In the genomic region with DNA sequence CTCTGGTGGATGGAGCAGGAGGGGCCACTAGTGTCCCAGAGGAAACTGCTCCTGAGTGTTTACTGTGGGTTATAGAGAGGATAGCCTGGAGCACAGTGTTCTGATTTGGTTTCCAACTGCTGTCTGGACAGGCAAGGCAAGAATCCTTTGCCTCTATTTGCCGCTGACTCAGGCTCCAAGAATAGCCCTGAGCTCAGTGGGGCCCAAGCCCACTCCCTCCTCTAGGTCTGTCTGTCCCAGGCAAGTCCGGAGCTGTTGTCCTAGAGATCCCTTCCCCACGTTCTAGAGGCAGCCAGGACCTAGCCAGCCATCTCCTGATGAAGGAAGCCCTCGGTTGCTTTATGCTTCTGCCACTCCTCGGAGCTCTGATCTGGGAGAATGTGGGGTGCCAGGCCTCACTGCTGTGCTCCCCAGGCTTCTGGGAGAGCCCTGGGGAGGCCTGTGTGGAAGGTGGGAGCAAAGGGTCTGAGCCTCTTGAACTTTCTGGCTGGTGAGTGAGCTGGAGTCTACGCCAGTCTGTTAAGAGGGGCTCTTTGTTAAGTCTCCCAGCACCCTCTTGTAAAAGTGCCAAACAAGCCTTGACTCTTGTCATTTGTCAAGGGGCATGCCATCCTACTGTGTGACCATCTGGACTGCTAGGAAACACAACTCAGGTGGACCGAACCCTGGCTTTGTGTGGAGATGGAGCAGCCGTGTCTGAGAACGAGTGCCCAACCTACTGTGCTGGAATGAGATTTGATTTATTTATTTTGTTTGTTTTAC, we compare ENCODE assay signal across 10 mouse cellular contexts. TPM values are rescaled to one million over a fixed set of nuclear protein-coding genes. Genes with fewer than 3 reads are reported as not detected.
DNase-seq lines count a peak whose midpoint lies in the region; ATAC-seq and TF ChIP-seq lines count a peak whose summit lies in the region.
"Had no signal": no experiment of that assay in that cellular context is flagged by ENCODE, and none has a peak within 500 bp of the region (broad histone marks: within the 10 kb centered on the region; RNA-seq: fewer than 3 reads in every experiment).

No protein-coding gene starts in this region.

- no peaks in the 10 kb centered on the region for H3K9me3 ChIP-seq in heart, embryonic 10.5 days
- H3K9me3 ChIP-seq in midbrain, postnatal 0 days (ENCODE audit: low read length), result no peaks in the 10 kb centered on the region
- H3K9me3 ChIP-seq in midbrain, embryonic 11.5 days (ENCODE audit: control insufficient read depth, low read length), result no peaks in the 10 kb centered on the region
- no peaks in the 10 kb centered on the region for H3K9me3 ChIP-seq in stomach, embryonic 16.5 days (replicated peaks; ENCODE audit: control insufficient read depth, low read length)
- H3K9me3 ChIP-seq: liver, embryonic 12.5 days had no signal

- peaks cover 32% of the 10 kb centered on the region for H3K27me3 ChIP-seq in heart, embryonic 10.5 days (ENCODE audit: insufficient read depth, poor library complexity, severe bottlenecking)
- peaks cover 15% of the 10 kb centered on the region for H3K27me3 ChIP-seq in midbrain, postnatal 0 days (ENCODE audit: insufficient read depth, low read length)
- peaks cover 10% of the 10 kb centered on the region for H3K27me3 ChIP-seq in midbrain, embryonic 11.5 days (ENCODE audit: control insufficient read depth, insufficient read depth, low read length)
- no peaks in the 10 kb centered on the region for H3K27me3 ChIP-seq in stomach, embryonic 16.5 days (ENCODE audit: control insufficient read depth, insufficient read depth, low read length)

- H3K4me2 ChIP-seq in midbrain, postnatal 0 days (ENCODE audit: low read depth, low read length, poor library complexity, severe bottlenecking), result no peak overlapping the region
- H3K4me2 ChIP-seq in midbrain, embryonic 11.5 days, result no peak overlapping the region
- no peak overlapping the region for H3K4me2 ChIP-seq in stomach, embryonic 16.5 days (ENCODE audit: low read depth, low read length)
- H3K4me2 ChIP-seq: liver, embryonic 12.5 days had no signal

- peak overlapping the region; percentile 37; the same call in 1 of the 2 replicates for H3K27ac ChIP-seq in heart, embryonic 10.5 days
- H3K27ac ChIP-seq in midbrain, postnatal 0 days (ENCODE audit: low read depth, low read length), result peak overlapping the region; percentile 21; the same call in 1 of the 2 replicates
- H3K27ac ChIP-seq in midbrain, embryonic 11.5 days (ENCODE audit: low read depth, low read length), result no peak overlapping the region
- H3K27ac ChIP-seq in stomach, embryonic 16.5 days (ENCODE audit: low read length), result peak overlapping the region; percentile 95
- H3K27ac ChIP-seq: liver, embryonic 12.5 days had no signal

- intact Hi-C loops in heart, postnatal 14 days (cut with DNase I), result no loop called here

- TF ChIP-seq CTCF in midbrain, postnatal 0 days (IDR thresholded peaks at IDR 0.05), result no peak

- H3K36me3 ChIP-seq in heart, embryonic 10.5 days, result peaks cover 64% of the 10 kb centered on the region
- H3K36me3 ChIP-seq in midbrain, postnatal 0 days (ENCODE audit: insufficient read depth, low read length), result peaks cover 50% of the 10 kb centered on the region
- H3K36me3 ChIP-seq in midbrain, embryonic 11.5 days (ENCODE audit: control insufficient read depth, insufficient read depth, low read length), result peaks cover 38% of the 10 kb centered on the region
- H3K36me3 ChIP-seq in stomach, embryonic 16.5 days (ENCODE audit: control insufficient read depth, insufficient read depth, low read length), result peaks cover 34% of the 10 kb centered on the region

- no peak overlapping the region for H3K9ac ChIP-seq in midbrain, postnatal 0 days (replicated peaks; ENCODE audit: low read length, poor library complexity, severe bottlenecking)
- H3K9ac ChIP-seq in midbrain, embryonic 11.5 days (ENCODE audit: low read length), result no peak overlapping the region
- no peak overlapping the region; the same call in 1 of the 2 replicates for H3K9ac ChIP-seq in stomach, embryonic 16.5 days (ENCODE audit: low read length)
- H3K9ac ChIP-seq: liver, embryonic 12.5 days had no signal

- no peak overlapping the region for H3K4me3 ChIP-seq in heart, embryonic 10.5 days
- no peak overlapping the region for H3K4me3 ChIP-seq in midbrain, postnatal 0 days (ENCODE audit: low read depth, low read length)
- H3K4me3 ChIP-seq in midbrain, embryonic 11.5 days (ENCODE audit: low read depth, low read length), result no peak overlapping the region
- H3K4me3 ChIP-seq in stomach, embryonic 16.5 days (replicated peaks; ENCODE audit: low read length), result no peak overlapping the region
- H3K4me3 ChIP-seq: liver, embryonic 12.5 days; myocyte had no signal

- 79% methylated on average over 9 of the region's 9 CpGs for WGBS in heart, embryonic 10.5 days
- 87% methylated on average over 9 of the region's 9 CpGs for WGBS in midbrain, postnatal 0 days
- WGBS in midbrain, embryonic 11.5 days, result 83% methylated on average over 9 of the region's 9 CpGs
- WGBS in stomach, embryonic 16.5 days, result 79% methylated on average over 9 of the region's 9 CpGs

- peaks cover 35% of the 10 kb centered on the region for H3K4me1 ChIP-seq in heart, embryonic 10.5 days
- no peaks in the 10 kb centered on the region for H3K4me1 ChIP-seq in midbrain, postnatal 0 days (ENCODE audit: insufficient read depth, low read length)
- 0 out of 2 replicates have a peak, but pooled peaks cover 2% of the 10 kb centered on the region for H3K4me1 ChIP-seq in midbrain, embryonic 11.5 days (ENCODE audit: control insufficient read depth, insufficient read depth, low read length)
- peaks cover 21% of the 10 kb centered on the region for H3K4me1 ChIP-seq in stomach, embryonic 16.5 days (ENCODE audit: control insufficient read depth, insufficient read depth, low read length)

- no peak for DNase-seq in heart, embryonic 10.5 days (ENCODE audit: low spot score)
- no peak for DNase-seq in heart, postnatal 14 days
- no peak for DNase-seq in midbrain, postnatal 0 days (ENCODE audit: low spot score)
- no peak for DNase-seq in midbrain, embryonic 11.5 days (ENCODE audit: low spot score, missing footprints)
- peak; percentile 9 for DNase-seq in gastrocnemius, postnatal 10 days
- no peak for DNase-seq in layer of hippocampus, adult 11-12 months (ENCODE audit: low spot score)
- no peak for DNase-seq in thymus, postnatal 0 days (ENCODE audit: low spot score)

- ATAC-seq in midbrain, postnatal 0 days (ENCODE audit: low FRiP score), result no peak
- no peak for ATAC-seq in midbrain, embryonic 11.5 days (ENCODE audit: low FRiP score)
- peak; percentile 14; the same call in 1 of the 2 replicates for ATAC-seq in stomach, embryonic 16.5 days (ENCODE audit: insufficient read depth, low FRiP score)
- ATAC-seq: liver, embryonic 12.5 days had no signal

RNA-seq across cellular contexts. Expression of a gene that starts 3.2 kb away (rescaled TPM):
- 1.0 and 1.8 TPM in 2 replicates for polyA plus RNA-seq in heart, embryonic 10.5 days (2016; fragmentation: Nextera tagmentation; extraction: Ambion mirVana)
- total RNA-seq in heart, postnatal 14 days (2021), result 1 to 10 TPM in 1 of 2 experiments, under 1 TPM in 1; 0.33 to 1.1 TPM
- total RNA-seq in midbrain, postnatal 0 days (2014; rRNA removed), result 1.7 and 4.5 TPM in 2 replicates
- 0.71 and 1.5 TPM in 2 replicates for polyA plus RNA-seq in midbrain, postnatal 0 days (2015; fragmentation: Nextera tagmentation; extraction: Ambion mirVana)
- polyA plus RNA-seq in midbrain, embryonic 11.5 days (2014; fragmentation: Nextera tagmentation; extraction: Ambion mirVana), result 1.1 and 2.2 TPM in 2 replicates
- 1 to 10 TPM; 5.4 to 6.9 TPM for total RNA-seq in gastrocnemius, postnatal 10 days (2021)
- polyA plus RNA-seq in stomach, embryonic 16.5 days (2015; fragmentation: Nextera tagmentation; extraction: Ambion mirVana), result 6.0 and 8.5 TPM in 2 replicates
- polyA plus RNA-seq in thymus, postnatal 0 days (2015; fragmentation: Nextera tagmentation; extraction: Ambion mirVana), result 0.46 and 0.63 TPM in 2 replicates

RNA-seq across cellular contexts. Expression of a gene that starts 13.7 kb away (rescaled TPM):
- polyA plus RNA-seq in heart, embryonic 10.5 days (2016; fragmentation: Nextera tagmentation; extraction: Ambion mirVana), result 692 and 883 TPM in 2 replicates
- total RNA-seq in heart, postnatal 14 days (2021), result 1,000 to 10,000 TPM; 2,254 to 2,272 TPM
- total RNA-seq in midbrain, postnatal 0 days (2014; rRNA removed), result 407 and 456 TPM in 2 replicates
- 522 and 562 TPM in 2 replicates for polyA plus RNA-seq in midbrain, postnatal 0 days (2015; fragmentation: Nextera tagmentation; extraction: Ambion mirVana)
- 378 and 408 TPM in 2 replicates for polyA plus RNA-seq in midbrain, embryonic 11.5 days (2014; fragmentation: Nextera tagmentation; extraction: Ambion mirVana)
- 100 to 1,000 TPM; 676 to 836 TPM for total RNA-seq in gastrocnemius, postnatal 10 days (2021)
- 482 and 516 TPM in 2 replicates for polyA plus RNA-seq in stomach, embryonic 16.5 days (2015; fragmentation: Nextera tagmentation; extraction: Ambion mirVana)
- polyA plus RNA-seq in thymus, postnatal 0 days (2015; fragmentation: Nextera tagmentation; extraction: Ambion mirVana), result 407 and 414 TPM in 2 replicates

RNA-seq across cellular contexts. Expression of a gene that starts 35.7 kb away (rescaled TPM):
- polyA plus RNA-seq in heart, embryonic 10.5 days (2016; fragmentation: Nextera tagmentation; extraction: Ambion mirVana), result not detected in 2 replicates
- under 1 TPM in 1 of 2 experiments, not detected in 1; 0.20 TPM for total RNA-seq in heart, postnatal 14 days (2021)
- total RNA-seq in midbrain, postnatal 0 days (2014; rRNA removed), result not detected in 2 replicates
- not detected in 2 replicates for polyA plus RNA-seq in midbrain, postnatal 0 days (2015; fragmentation: Nextera tagmentation; extraction: Ambion mirVana)
- polyA plus RNA-seq in midbrain, embryonic 11.5 days (2014; fragmentation: Nextera tagmentation; extraction: Ambion mirVana), result 0.15 TPM in 1 of 2 replicates, not detected in the other
- 1 to 10 TPM in 1 of 2 experiments, under 1 TPM in 1; 0.82 to 1.2 TPM for total RNA-seq in gastrocnemius, postnatal 10 days (2021)
- 0.31 and 0.40 TPM in 2 replicates for polyA plus RNA-seq in stomach, embryonic 16.5 days (2015; fragmentation: Nextera tagmentation; extraction: Ambion mirVana)
- polyA plus RNA-seq in thymus, postnatal 0 days (2015; fragmentation: Nextera tagmentation; extraction: Ambion mirVana), result not detected in 2 replicates
- polyA plus RNA-seq: liver, embryonic 12.5 days had no signal

RNA-seq across cellular contexts. Expression of a gene that starts 35.7 kb away (rescaled TPM):
- polyA plus RNA-seq in heart, embryonic 10.5 days (2016; fragmentation: Nextera tagmentation; extraction: Ambion mirVana), result not detected in 2 replicates
- under 1 TPM in 1 of 2 experiments, not detected in 1; 0.41 TPM for total RNA-seq in heart, postnatal 14 days (2021)
- 0.88 and 1.6 TPM in 2 replicates for total RNA-seq in midbrain, postnatal 0 days (2014; rRNA removed)
- 0.18 and 0.21 TPM in 2 replicates for polyA plus RNA-seq in midbrain, postnatal 0 days (2015; fragmentation: Nextera tagmentation; extraction: Ambion mirVana)
- not detected in 2 replicates for polyA plus RNA-seq in midbrain, embryonic 11.5 days (2014; fragmentation: Nextera tagmentation; extraction: Ambion mirVana)
- total RNA-seq in gastrocnemius, postnatal 10 days (2021), result not detected
- polyA plus RNA-seq in stomach, embryonic 16.5 days (2015; fragmentation: Nextera tagmentation; extraction: Ambion mirVana), result 0.27 TPM in 1 of 2 replicates, not detected in the other
- not detected in 2 replicates for polyA plus RNA-seq in thymus, postnatal 0 days (2015; fragmentation: Nextera tagmentation; extraction: Ambion mirVana)
- polyA plus RNA-seq: liver, embryonic 12.5 days; myocyte had no signal

RNA-seq across cellular contexts. Expression of a gene that starts 41.4 kb away (rescaled TPM):
- 6.9 and 9.4 TPM in 2 replicates for polyA plus RNA-seq in heart, embryonic 10.5 days (2016; fragmentation: Nextera tagmentation; extraction: Ambion mirVana)
- total RNA-seq in heart, postnatal 14 days (2021), result 1 to 10 TPM; 1.9 to 3.2 TPM
- 46.1 and 51.7 TPM in 2 replicates for total RNA-seq in midbrain, postnatal 0 days (2014; rRNA removed)
- 24.1 and 28.6 TPM in 2 replicates for polyA plus RNA-seq in midbrain, postnatal 0 days (2015; fragmentation: Nextera tagmentation; extraction: Ambion mirVana)
- polyA plus RNA-seq in midbrain, embryonic 11.5 days (2014; fragmentation: Nextera tagmentation; extraction: Ambion mirVana), result 7.7 and 10.5 TPM in 2 replicates
- 10 to 100 TPM; 26.9 TPM for total RNA-seq in gastrocnemius, postnatal 10 days (2021)
- 10.2 and 11.2 TPM in 2 replicates for polyA plus RNA-seq in stomach, embryonic 16.5 days (2015; fragmentation: Nextera tagmentation; extraction: Ambion mirVana)
- polyA plus RNA-seq in thymus, postnatal 0 days (2015; fragmentation: Nextera tagmentation; extraction: Ambion mirVana), result 6.0 and 7.7 TPM in 2 replicates
